17 mouse cellular contexts compared by ENCODE assay signal in the genomic region with DNA sequence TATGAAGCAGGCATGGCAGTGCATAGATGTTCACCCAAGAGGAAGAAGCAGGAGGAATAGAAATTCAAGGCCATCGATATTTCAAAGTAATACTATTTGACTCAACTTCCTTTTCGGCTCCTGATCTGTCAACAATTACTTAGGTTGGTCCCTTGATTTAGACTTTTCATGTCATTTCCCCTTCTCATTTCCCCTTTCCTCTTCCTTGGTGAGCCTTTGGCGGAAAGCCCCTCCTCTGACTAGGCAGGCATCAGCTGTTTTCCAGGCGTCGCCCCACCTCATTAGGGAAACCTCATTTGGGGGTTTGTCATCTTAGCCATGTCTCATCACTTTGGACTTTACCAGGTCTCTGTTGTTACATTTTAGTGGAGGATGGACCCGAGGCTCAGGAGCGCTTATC.
A peak's percentile ranks its signal among the peaks of the same experiment; 100 is the strongest.
DNase-seq lines count a peak whose midpoint lies in the region; ATAC-seq lines count a peak whose summit lies in the region.
"Had no signal": no experiment of that assay in that cellular context is flagged by ENCODE, and none has a peak within 500 bp of the region (broad histone marks: within the 10 kb centered on the region; RNA-seq: fewer than 3 reads in every experiment).

No protein-coding gene starts in this region.

- intact Hi-C loops in heart, postnatal 14 days (cut with DNase I), result loop anchor here (10.0 kb wide), 1 partner anchor 187 kb away; the partner anchor contains the start of gene Jarid2

- peak; percentile 92 for DNase-seq in heart, adult 11 months
- no peak for DNase-seq in heart, postnatal 14 days
- peak; percentile 79 for DNase-seq in A20 (ENCODE audit: low read depth, low spot score)
- DNase-seq in adrenal gland, postnatal 36 days, result no peak
- DNase-seq in kidney, postnatal 25 days, result no peak
- no peak for DNase-seq in retina, embryonic 14.5 days (ENCODE audit: low spot score)
- DNase-seq: adrenal gland, adult 2 months; adrenal gland, postnatal 25 days; cerebellum, adult 11 months; cerebellum, adult 9-11 months; cerebellum, postnatal 36 days; forebrain, postnatal 0 days; gastrocnemius, postnatal 25 days; heart, postnatal 10 days had no signal

- ATAC-seq in granulocyte monocyte progenitor cell, adult 5-6 weeks (replicated peaks; ENCODE audit: poor library complexity, severe bottlenecking), result peak; percentile 38
- ATAC-seq in monocyte, adult 5-6 weeks (replicated peaks; ENCODE audit: insufficient number of reproducible peaks, low FRiP score, low TSS enrichment, poor library complexity, severe bottlenecking), result peak; percentile 28
- ATAC-seq: forebrain, embryonic 13.5 days; forebrain, postnatal 0 days had no signal

Comparison
In these comparisons a context has a peak if more than half of its experiments do, and no peak if none do; other contexts are left out.
1. DNase-seq: peak in heart, adult 11 months (single experiment) and A20 (single experiment); none in heart, postnatal 14 days (0 of 2), adrenal gland, postnatal 36 days (0 of 2), kidney, postnatal 25 days (0 of 2) and retina, embryonic 14.5 days (single experiment).